Mouse (Mus musculus): Measurements from ENCODE around the gene Mapk8.
"Not testable (repeated sequence)": the region's sequence is repeated elsewhere in the genome, so short reads cannot be mapped to it uniquely, and the experiment has no call there.

The Mapk8 gene

DNA sequence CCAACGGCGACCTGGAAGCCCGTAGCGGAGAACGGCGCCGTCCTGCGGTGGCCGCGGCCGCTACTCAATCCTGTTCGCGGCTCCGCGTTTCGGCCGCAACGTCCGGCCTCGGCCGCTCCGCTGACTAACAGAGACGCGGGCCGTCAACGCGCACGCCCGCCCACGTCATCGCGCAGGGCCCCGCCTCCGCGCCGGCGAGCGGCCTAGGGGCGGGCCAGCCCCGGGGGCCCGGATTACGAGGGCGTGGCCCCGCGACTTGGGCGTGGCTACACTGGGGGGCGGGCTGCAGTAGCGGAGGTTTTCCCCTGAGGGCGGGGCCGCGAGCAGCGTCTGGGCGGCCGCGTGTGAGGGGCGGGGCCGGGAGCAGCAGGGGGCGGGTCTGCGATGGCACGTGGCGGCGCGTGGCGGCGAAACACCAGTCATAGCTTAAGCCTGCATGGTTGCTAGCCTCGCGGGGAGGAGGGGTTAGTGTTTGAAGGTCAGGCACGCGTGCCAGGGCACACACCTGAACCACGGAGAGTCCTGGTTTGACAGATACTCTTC is at the start of gene Mapk8:
Gene Mapk8, minus strand, starts transcription at position 132 of the 543 bp plus-strand sequence.
- DNase-seq, result peak; percentile 100

DNA sequence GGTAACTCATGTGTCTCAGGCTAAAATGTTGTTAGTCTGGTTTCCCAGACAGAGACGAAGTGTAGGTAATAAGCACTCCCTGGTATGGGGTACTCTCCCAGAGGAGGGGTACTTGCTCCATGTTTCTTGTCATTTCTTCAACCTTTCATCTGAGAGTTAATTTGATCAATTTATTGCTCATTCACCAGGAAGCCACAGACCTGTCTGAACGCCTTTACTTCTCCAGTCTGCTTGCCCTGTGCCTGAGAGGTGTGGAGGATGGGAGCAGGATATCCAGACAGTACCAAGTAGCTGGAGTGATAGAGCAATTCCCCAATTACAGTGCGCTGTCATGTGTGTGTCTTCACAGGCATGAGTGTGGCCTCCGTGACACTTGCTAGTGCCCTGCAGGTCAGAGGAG is 48.3 kb upstream of the Mapk8 start:
- peak; percentile 57 for DNase-seq

DNA sequence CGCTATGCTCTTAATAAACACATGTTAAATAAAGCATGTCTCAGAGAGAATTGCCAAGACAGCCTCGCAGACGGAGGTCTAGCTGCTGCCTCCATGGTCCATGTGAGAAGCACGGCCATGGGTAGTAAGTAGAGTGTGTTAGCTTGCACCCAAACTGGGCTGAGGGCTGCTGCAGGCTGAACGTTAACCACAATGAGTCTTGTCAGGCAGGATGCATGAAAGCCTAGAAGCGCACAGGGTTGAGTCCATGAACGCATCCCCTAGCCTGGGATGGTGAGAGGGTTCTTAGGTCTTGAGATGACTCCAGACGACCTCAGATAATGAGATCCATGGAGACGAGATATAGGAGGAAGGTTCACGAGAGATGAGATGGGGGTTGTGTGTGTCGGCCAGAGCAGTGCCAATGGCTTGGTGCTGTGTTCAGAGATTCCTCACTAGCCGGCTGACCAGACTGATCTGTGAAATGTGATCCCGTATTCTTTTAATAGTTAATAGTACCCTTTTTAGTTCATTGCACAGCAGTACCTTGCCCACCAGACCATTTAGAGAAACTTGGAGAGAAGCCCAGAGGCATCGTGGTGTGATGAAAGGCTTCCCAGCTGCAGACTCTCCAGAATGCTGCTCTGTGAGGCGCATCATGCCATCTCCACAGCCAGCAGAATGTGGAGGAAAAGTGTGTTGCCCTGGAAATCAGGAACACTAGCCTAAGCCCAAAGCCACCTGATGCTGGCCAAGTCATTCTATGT is 41.0 kb upstream of the Mapk8 start:
- peak; percentile 78 for DNase-seq

GRCm38 (mm10) chr14:33481991-33482390 is 35.0 kb upstream of the Mapk8 start:
- DNase-seq, result peak; percentile 45

- DNase-seq, result peak; percentile 50
These were observed 29.3 kb upstream of the Mapk8 start for GRCm38 (mm10) chr14:33476094-33476760.

- no peak for DNase-seq
These were observed 27.5 kb upstream of the Mapk8 start for GRCm38 (mm10) chr14:33474461-33474860.

DNA sequence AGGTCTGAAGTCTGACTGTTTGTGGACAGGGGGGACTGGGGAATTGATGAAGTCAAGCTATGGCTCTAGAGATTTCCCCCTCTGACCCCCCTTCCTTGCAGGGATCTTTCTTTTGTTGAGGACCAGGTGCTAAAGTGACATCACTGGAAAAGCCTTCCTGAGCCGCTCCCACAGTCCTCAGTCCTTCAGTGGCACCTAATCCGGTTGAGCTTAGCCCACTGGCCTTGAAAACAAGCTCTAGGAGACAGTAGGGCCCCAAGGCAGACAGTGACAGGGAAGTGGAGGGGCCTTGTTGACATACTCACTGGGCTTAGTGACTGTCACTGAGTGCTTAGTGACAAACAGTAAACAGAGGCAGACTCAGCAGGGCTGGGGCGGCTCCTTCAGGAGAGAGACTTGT is 24.4 kb upstream of the Mapk8 start, which contains the start of gene Frmpd2:
Gene Frmpd2, plus strand, starts transcription at position 366 of the 400 bp plus-strand sequence.
- DNase-seq, result no peak

DNA sequence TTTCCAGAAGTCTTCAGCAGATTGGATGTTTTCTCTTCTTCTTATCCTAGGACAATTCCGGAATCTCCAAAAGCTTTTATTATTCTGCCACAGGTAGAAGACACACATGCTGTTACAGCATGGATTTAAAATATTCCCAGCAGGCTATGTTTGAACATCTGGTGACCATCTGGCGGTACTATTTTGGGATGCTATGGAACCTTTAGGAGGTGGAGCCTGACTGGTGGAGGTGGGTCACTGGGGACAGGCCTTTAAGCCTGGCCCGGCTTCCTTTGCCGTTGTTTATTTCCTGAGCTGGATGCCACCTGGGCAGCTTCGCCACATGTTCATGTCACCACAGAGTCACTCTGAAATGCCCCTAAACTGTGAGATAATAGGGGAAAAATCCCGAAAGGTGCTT is 20.8 kb upstream of the Mapk8 start:
- peak; percentile 86 for DNase-seq

- no peak for DNase-seq
These were observed 16.7 kb upstream of the Mapk8 start for GRCm38 (mm10) chr14:33463658-33464057.

DNA sequence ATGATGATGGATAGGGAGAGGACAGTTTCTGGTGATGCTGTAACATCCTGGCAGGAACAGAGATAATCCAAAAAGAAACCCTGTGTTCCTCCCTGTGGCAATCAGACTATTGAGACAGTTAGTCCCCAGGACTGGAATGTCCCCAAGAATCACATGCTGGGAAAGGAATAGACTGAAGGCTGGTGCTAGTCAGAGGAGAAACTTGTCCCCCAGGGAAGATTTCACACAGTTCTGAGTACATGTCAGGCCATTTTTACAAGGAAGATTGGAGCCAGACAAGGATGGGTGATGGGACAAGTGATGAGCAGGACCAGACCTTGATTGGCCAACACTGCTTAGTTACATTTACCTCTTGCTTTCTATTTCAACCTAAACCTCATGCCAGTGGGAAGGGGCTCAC is 3.4 kb upstream of the Mapk8 start:
- DNase-seq, result no peak

DNA sequence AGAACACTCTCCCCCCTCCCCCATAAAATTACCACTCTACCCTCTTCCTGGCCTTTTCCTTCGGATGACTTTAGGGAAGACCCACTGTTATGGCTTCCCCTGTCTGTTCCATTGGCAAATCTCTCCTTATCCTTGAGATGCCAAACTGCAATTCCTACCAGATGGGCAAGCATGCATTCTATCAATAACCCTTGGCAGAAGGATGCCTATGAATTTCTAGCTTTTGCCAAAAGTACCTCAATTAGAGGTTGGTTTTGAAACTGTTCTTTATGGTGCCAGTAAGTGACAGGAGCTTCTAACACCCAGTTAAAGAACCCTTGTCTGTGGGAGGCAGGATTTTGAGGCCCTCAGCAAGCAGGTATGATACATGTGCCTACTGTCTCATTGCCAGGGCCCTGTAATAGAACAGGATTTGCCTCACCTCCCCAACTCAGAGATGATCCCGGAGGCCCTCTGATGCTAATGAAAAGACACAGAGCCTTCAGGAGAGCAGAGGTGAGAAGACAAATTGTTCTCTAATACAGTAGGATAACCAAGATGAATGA is 2.4 kb upstream of the Mapk8 start:
- DNase-seq, result no peak

DNA sequence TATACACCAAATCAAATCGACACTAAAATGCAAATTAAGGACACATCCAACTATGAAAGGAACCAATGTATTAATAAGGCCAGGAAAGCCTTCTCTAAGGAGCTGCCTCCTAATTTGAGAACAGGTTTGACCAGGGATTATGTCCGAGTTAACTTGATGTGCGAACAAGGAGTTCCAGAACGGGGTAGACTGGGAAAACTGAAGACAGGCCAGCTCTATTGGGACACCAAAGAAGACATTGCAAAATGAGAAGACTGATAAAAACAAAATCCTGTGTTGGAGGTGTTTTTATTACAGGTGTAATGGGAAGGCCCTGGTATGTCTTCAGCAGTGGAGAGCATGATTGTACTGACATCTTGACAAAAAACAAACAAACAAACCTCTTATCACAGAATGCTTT is 1.3 kb upstream of the Mapk8 start:
- no peak for DNase-seq

DNA sequence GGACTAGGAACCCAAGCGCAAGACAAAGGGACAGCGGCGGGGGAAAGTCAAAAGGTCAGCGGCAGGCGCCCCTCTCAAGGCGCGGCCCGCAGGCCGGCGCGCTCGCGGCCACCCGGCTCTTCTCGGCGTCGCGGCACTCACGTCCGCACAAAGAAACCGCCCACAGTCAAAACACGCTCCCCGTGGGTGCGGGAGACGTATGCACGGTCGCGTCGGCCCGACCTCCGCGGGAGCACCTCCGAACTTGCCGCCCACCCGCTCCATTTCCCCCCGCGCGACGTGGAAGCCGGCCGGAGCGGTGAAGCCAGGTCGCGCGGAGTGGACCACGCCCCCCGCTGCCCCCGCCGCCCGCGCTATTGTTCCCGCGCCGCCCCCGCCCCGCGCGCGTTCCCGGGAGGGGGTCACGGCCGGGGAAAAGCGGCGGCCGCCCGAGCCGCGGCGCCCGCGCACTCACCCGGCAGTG is 366 bp downstream of the Mapk8 start:
- no peak for DNase-seq

GRCm38 (mm10) chr14:33445962-33446361 is 996 bp downstream of the Mapk8 start:
- DNase-seq, result no peak

DNA sequence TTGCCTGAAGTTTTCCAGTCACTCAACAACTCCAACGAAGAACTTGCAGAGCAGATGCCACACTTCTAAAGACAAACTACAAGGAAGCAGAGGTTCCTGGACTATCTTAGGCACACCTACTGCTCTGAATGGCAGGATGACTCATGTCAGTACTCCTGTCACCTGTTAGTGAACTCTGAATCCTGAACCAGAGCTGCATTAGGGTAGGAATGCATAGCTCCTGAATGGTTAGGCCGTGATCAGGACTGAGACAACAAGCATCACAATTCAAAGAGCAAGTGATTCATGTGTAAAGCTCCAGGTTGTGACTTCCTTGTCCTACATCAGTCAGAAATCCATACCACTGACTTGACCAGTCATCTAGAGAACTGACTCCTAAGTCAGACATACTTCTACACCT is 3.2 kb downstream of the Mapk8 start:
- DNase-seq, result no peak

- not testable (repeated sequence) for DNase-seq
These were observed 14.5 kb downstream of the Mapk8 start for GRCm38 (mm10) chr14:33432485-33432884.

DNA sequence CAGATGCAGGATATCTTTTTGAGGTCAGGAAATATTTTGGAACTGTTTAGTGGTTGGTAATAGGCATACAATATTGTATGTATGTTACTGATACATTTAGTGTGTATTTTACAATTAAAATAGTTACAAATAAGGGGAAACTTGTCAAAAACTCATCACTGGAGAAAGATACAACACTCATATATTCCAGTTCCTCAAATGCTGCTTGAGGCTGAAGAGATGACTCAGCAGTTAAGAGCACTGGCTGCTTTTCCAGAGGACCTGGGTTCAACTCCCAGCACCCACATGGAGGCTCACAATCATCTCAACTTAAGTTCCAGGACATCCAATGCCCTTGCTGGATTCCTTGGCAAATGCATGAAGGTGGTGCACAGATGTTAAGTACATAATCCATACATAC is 22.8 kb downstream of the Mapk8 start:
- DNase-seq, result no peak

DNA sequence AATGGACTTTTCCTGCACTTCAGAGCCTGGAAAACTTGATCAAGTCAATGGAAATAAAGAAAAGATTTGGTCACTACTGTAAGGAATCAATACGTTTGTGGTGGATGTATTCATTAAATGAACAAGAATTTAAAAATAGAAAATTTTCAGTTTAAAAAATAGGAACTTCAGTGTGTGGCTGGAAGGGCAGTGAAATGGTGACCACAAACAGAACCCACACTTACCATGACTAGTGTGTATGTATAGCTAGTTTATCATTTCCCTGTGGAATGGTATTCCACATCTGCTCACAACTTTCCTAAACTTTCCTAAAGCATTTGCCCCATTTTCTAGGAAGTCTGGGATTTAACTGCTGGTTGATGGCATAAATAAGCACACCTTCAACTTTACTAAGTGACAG is 24.0 kb downstream of the Mapk8 start:
- DNase-seq, result no peak

DNA sequence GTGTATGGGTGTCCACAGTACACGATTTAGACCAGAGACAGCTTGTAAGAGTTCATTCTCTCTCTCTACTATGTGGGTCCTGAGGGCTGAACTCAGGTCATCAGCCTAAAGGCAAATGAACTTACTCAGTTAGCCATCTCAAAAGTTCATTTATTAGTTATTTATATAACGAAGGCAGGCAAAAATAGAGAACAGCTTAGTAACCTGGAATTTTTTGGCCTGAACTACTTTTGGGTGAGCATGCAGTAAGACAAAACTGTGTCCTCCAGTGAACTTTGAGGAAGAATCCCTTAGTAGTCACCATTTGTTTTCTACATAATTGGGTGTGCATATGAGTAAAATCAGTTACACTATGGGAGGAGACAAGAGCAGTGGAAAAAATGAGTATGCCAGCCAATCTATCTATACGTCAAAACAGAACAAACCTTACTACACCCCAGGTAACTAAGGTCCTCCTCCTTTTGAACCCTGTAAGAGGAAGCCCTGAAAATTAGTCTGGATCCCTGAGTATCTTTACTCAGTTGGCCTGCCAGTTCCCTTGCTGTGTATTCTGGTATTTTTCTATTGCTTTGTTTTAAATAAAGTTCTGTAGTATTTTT is 28.5 kb downstream of the Mapk8 start:
- DNase-seq, result no peak

- DNase-seq, result no peak
These were observed 31.2 kb downstream of the Mapk8 start for GRCm38 (mm10) chr14:33415746-33416145.

GRCm38 (mm10) chr14:33402331-33402730 is 44.6 kb downstream of the Mapk8 start:
- DNase-seq, result no peak

DNA sequence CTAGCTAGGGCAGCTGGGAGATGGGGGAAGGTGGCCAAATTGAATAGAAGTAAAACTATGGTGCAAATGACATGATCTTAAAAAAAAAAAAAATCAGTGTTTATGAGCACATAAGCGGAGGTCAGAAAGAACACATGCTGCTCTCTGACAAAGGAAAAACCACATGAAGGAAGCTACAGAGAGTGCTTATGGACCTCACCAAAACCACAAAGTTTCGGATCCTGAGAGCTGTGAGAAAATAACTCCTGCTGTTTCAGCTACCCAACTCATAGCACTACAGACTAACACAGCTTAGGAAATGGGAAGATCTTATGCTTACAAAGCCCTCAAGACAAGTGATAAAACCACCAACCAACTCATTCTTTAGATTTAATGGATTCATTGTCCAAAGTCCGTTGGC is 46.9 kb downstream of the Mapk8 start:
- DNase-seq, result no peak
